Mouse (Mus musculus) lung, embryonic 16.5 days (tissue): ENCODE measurements around the gene Gpc2. TPM values are rescaled to one million over a fixed set of nuclear protein-coding genes. Genes with fewer than 3 reads are reported as not detected.
A peak's percentile ranks its signal among the peaks of the same experiment; 100 is the strongest.

Source experiments
- ATAC-seq: fragments of 200-750 bp; cut with Nextera tagmentation; 2 replicates; pipeline ENCODE4 v1.8.0; 2017; ENCODE audit warnings: low read depth, mild to moderate bottlenecking, moderate library complexity
- H3K27ac ChIP-seq: fragments of 300-500 bp; sonication (generic); 2 replicates; pipeline ENCODE4 v1.5.1; 2014; ENCODE audit warnings: mild to moderate bottlenecking, control low read depth, low read length
- H3K27me3 ChIP-seq: fragments of 300-500 bp; sonication (generic); 2 replicates; pipeline ENCODE4 v1.6.1; 2014; ENCODE audit warnings: low read depth, low read length, mixed read lengths; ENCODE audit not compliant: control insufficient read depth, insufficient read depth
- H3K36me3 ChIP-seq: fragments of 300-500 bp; sonication (generic); 2 replicates; pipeline ENCODE4 v1.6.1; 2014; ENCODE audit warnings: low read length; ENCODE audit not compliant: control insufficient read depth, insufficient read depth
- H3K4me1 ChIP-seq: fragments of 300-500 bp; sonication (generic); replicated peaks from 2 replicates; pipeline ENCODE4 v1.6.1; 2014; ENCODE audit warnings: low read length, mixed read lengths; ENCODE audit not compliant: control insufficient read depth, insufficient read depth
- H3K4me2 ChIP-seq: fragments of 300-500 bp; sonication (generic); 2 replicates; pipeline ENCODE4 v1.6.1; 2014; ENCODE audit warnings: low read depth, low read length, control low read depth
- H3K4me3 ChIP-seq: fragments of 300-500 bp; sonication (generic); 2 replicates; pipeline ENCODE4 v1.5.1; 2014; ENCODE audit warnings: mild to moderate bottlenecking, low read length, control low read depth
- H3K9ac ChIP-seq: fragments of 300-500 bp; sonication (generic); 2 replicates; pipeline ENCODE4 v1.6.1; 2014; ENCODE audit warnings: low read length, control low read depth
- H3K9me3 ChIP-seq: fragments of 300-500 bp; sonication (generic); 2 replicates; pipeline ENCODE4 v1.6.1; 2016; ENCODE audit warnings: low read length; ENCODE audit not compliant: control insufficient read depth
- WGBS: fragments of 180-500 bp; shearing (Covaris S2); extraction: QIAGEN DNeasy Blood & Tissue Kit; methylation state at CpG from one replicate; pipeline ENCODE4 v1.1.7; 2014; 5-methylcytosine and 5-hydroxymethylcytosine counted together
- polyA plus RNA-seq: library from polyadenylated mRNA; unstranded; fragments of >200 nt; fragmentation: Nextera tagmentation; extraction: Ambion mirVana; gene quantifications from 2 replicates; pipeline ENCODE4 v1.2.1, GENCODE M21; 2015

The Gpc2 gene
- polyA plus RNA-seq, 1 experiment from 2014 or later = 16.7 TPM

- H3K4me2 ChIP-seq = no peak overlapping the region
- no peaks in the 10 kb centered on the region for H3K9me3 ChIP-seq
- H3K27ac ChIP-seq = no peak overlapping the region
- ATAC-seq = no peak
- no peaks in the 10 kb centered on the region for H3K27me3 ChIP-seq
- no peak overlapping the region for H3K4me3 ChIP-seq
- peaks cover 11% of the 10 kb centered on the region for H3K4me1 ChIP-seq
- 88% methylated on average over 4 of the region's 4 CpGs for WGBS
- no peak overlapping the region for H3K9ac ChIP-seq
- H3K36me3 ChIP-seq = peaks cover 18% of the 10 kb centered on the region
These were observed 22.2 kb downstream of the Gpc2 start for GRCm38 (mm10) chr5:138257585-138257978.

GRCm38 (mm10) chr5:138256966-138257584 is 22.7 kb downstream of the Gpc2 start:
- peaks cover 6% of the 10 kb centered on the region for H3K4me1 ChIP-seq
- H3K9me3 ChIP-seq = no peaks in the 10 kb centered on the region
- H3K9ac ChIP-seq = no peak overlapping the region
- no peaks in the 10 kb centered on the region for H3K27me3 ChIP-seq
- H3K36me3 ChIP-seq = peaks cover 18% of the 10 kb centered on the region
- no peak for ATAC-seq
- H3K4me2 ChIP-seq = no peak overlapping the region
- no peak overlapping the region for H3K27ac ChIP-seq
- 87% methylated on average over 10 of the region's 10 CpGs for WGBS
- no peak overlapping the region for H3K4me3 ChIP-seq

GRCm38 (mm10) chr5:138256094-138256467 is 23.7 kb downstream of the Gpc2 start:
- Histone ChIP-seq H3K9ac (peak overlapping the region; percentile 84), H3K36me3 (peaks cover 15% of the 10 kb centered on the region), H3K4me1 (peaks cover 6% of the 10 kb centered on the region), H3K27ac (peak overlapping the region; percentile 76), H3K27me3 (no peaks in the 10 kb centered on the region), H3K9me3 (no peaks in the 10 kb centered on the region), H3K4me2 (peak overlapping the region; percentile 82), H3K4me3 (peak overlapping the region; percentile 91)
- 11% methylated on average over 7 of the region's 7 CpGs for WGBS
- no peak for ATAC-seq

- Histone ChIP-seq H3K9me3 (no peaks in the 10 kb centered on the region), H3K4me1 (peaks cover 6% of the 10 kb centered on the region), H3K9ac (peak within 1 kb of the TSS; percentile 84), H3K27ac (peak within 1 kb of the TSS; percentile 76), H3K36me3 (peaks cover 11% of the 10 kb centered on the region), H3K4me2 (peak within 1 kb of the TSS; percentile 82), H3K27me3 (no peaks in the 10 kb centered on the region), H3K4me3 (peak within 1 kb of the TSS; percentile 91)
- under 1% methylated on average over 38 of the region's 38 CpGs for WGBS
- peak; percentile 99 for ATAC-seq
These were observed 24.3 kb downstream of the Gpc2 start, which contains the start of gene Lamtor4 for GRCm38 (mm10) chr5:138255353-138256093. TSS of gene Lamtor4 (plus strand) at chr5:138255482.

GRCm38 (mm10) chr5:138253061-138253460 is 26.7 kb downstream of the Gpc2 start:
- no peak for ATAC-seq
- Histone ChIP-seq H3K4me1 (peaks cover 6% of the 10 kb centered on the region), H3K9me3 (no peaks in the 10 kb centered on the region), H3K36me3 (no peaks in the 10 kb centered on the region), H3K4me3 (no peak overlapping the region), H3K27me3 (no peaks in the 10 kb centered on the region), H3K4me2 (no peak overlapping the region), H3K27ac (no peak overlapping the region), H3K9ac (no peak overlapping the region)
- WGBS = 86% methylated on average over 3 of the region's 3 CpGs

GRCm38 (mm10) chr5:138251144-138251543 is 28.7 kb downstream of the Gpc2 start:
- H3K4me1 ChIP-seq = peaks cover 2% of the 10 kb centered on the region
- H3K4me3 ChIP-seq = no peak overlapping the region
- no peaks in the 10 kb centered on the region for H3K36me3 ChIP-seq
- H3K27ac ChIP-seq = no peak overlapping the region
- H3K27me3 ChIP-seq = no peaks in the 10 kb centered on the region
- 80% methylated on average over 12 of the region's 12 CpGs for WGBS
- no peak overlapping the region for H3K9ac ChIP-seq
- no peak for ATAC-seq
- H3K9me3 ChIP-seq = no peaks in the 10 kb centered on the region
- H3K4me2 ChIP-seq = no peak overlapping the region

- no peak overlapping the region for H3K4me2 ChIP-seq
- H3K4me1 ChIP-seq = no peaks in the 10 kb centered on the region
- WGBS = 7% methylated on average over 2 of the region's 2 CpGs
- H3K27ac ChIP-seq = no peak overlapping the region
- no peak for ATAC-seq
- no peaks in the 10 kb centered on the region for H3K9me3 ChIP-seq
- H3K9ac ChIP-seq = no peak overlapping the region
- H3K27me3 ChIP-seq = no peaks in the 10 kb centered on the region
- no peak overlapping the region for H3K4me3 ChIP-seq
- H3K36me3 ChIP-seq = no peaks in the 10 kb centered on the region
These were observed 38.3 kb downstream of the Gpc2 start for GRCm38 (mm10) chr5:138241511-138241910.

- Histone ChIP-seq H3K9ac (no peak overlapping the region), H3K36me3 (no peaks in the 10 kb centered on the region), H3K27me3 (no peaks in the 10 kb centered on the region), H3K9me3 (no peaks in the 10 kb centered on the region), H3K4me3 (no peak overlapping the region), H3K4me2 (no peak overlapping the region), H3K4me1 (no peaks in the 10 kb centered on the region), H3K27ac (no peak overlapping the region)
- no peak for ATAC-seq
These were observed 45.6 kb downstream of the Gpc2 start for GRCm38 (mm10) chr5:138234224-138234623.

- WGBS = 74% methylated on average over 2 of the region's 2 CpGs
- Histone ChIP-seq H3K27ac (no peak overlapping the region), H3K4me3 (no peak overlapping the region), H3K9me3 (no peaks in the 10 kb centered on the region), H3K4me2 (no peak overlapping the region), H3K36me3 (no peaks in the 10 kb centered on the region), H3K9ac (no peak overlapping the region), H3K4me1 (no peaks in the 10 kb centered on the region), H3K27me3 (no peaks in the 10 kb centered on the region)
- no peak for ATAC-seq
These were observed 46.0 kb downstream of the Gpc2 start for GRCm38 (mm10) chr5:138233778-138234177.
